Comparison of ENCODE assay signal across 10 mouse cellular contexts in the genomic region with DNA sequence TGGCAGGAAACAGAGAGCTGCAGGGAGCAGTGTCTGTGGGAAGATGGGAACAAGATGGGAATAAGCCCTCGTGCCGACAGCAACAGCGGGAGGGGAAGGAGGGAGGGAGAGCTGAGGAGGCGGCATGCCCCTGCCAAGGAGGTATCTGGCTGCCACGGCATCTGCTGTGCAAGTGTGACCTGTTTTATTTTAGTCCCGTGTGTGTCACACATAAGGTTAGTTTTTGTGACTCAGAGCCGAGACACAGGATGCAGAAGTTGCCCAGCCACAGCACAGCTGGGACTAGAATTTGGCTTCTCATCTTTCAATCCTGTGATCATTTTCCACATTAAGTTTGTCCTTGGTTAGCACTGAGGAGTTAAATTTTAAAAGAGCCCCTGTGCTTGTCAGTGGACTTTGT.
A peak's percentile ranks its signal among the peaks of the same experiment; 100 is the strongest.
DNase-seq lines count a peak whose midpoint lies in the region; ATAC-seq and TF ChIP-seq lines count a peak whose summit lies in the region.
"Had no signal": no experiment of that assay in that cellular context is flagged by ENCODE, and none has a peak within 500 bp of the region (broad histone marks: within the 10 kb centered on the region; RNA-seq: fewer than 3 reads in every experiment).

No protein-coding gene starts in this region.

- H3K9ac ChIP-seq in intestine, embryonic 15.5 days, result no peak overlapping the region
- H3K9ac ChIP-seq: limb, embryonic 12.5 days; neural tube, embryonic 12.5 days had no signal

- H3K4me1 ChIP-seq in megakaryocyte, embryonic 14.5 days, result peaks cover 69% of the 10 kb centered on the region
- H3K4me1 ChIP-seq in embryonic fibroblast, embryonic 13.5 days (ENCODE audit: control insufficient read depth, insufficient read depth, low read length), result peaks cover 59% of the 10 kb centered on the region
- H3K4me1 ChIP-seq in intestine, embryonic 15.5 days (replicated peaks), result 0 out of 2 replicates have a peak, but pooled peaks cover 13% of the 10 kb centered on the region

- ATAC-seq in megakaryocyte, adult 5-6 weeks (ENCODE audit: poor library complexity, severe bottlenecking), result no peak
- ATAC-seq in intestine, embryonic 15.5 days, result no peak

- peaks cover 29% of the 10 kb centered on the region for H3K27me3 ChIP-seq in megakaryocyte, embryonic 14.5 days (replicated peaks)
- H3K27me3 ChIP-seq in intestine, embryonic 15.5 days (replicated peaks), result no peaks in the 10 kb centered on the region
- H3K27me3 ChIP-seq: limb, embryonic 12.5 days; neural tube, embryonic 12.5 days had no signal

- peak overlapping the region; percentile 68 for H3K4me3 ChIP-seq in megakaryocyte, embryonic 14.5 days (replicated peaks)
- no peak overlapping the region for H3K4me3 ChIP-seq in embryonic fibroblast, embryonic 13.5 days (ENCODE audit: insufficient read depth, low read length)
- H3K4me3 ChIP-seq in intestine, embryonic 15.5 days (replicated peaks), result no peak overlapping the region
- H3K4me3 ChIP-seq: limb, embryonic 12.5 days; neural tube, embryonic 12.5 days had no signal

- peak; percentile 75 for DNase-seq in left cerebral cortex, adult 11 months (ENCODE audit: low spot score)
- peak; percentile 11 to 25 for DNase-seq in thymus, postnatal 10 days (ENCODE audit: low spot score in 2 of 2)
- DNase-seq in adrenal gland, postnatal 36 days, result no peak
- DNase-seq in adrenal gland, postnatal 25 days, result no peak

- H3K36me3 ChIP-seq in megakaryocyte, embryonic 14.5 days (replicated peaks; ENCODE audit: low read length), result peaks cover 22% of the 10 kb centered on the region
- H3K36me3 ChIP-seq in intestine, embryonic 15.5 days, result no peaks in the 10 kb centered on the region
- H3K36me3 ChIP-seq: neural tube, embryonic 12.5 days had no signal

- no peaks in the 10 kb centered on the region for H3K9me3 ChIP-seq in megakaryocyte, embryonic 14.5 days
- H3K9me3 ChIP-seq in intestine, embryonic 15.5 days, result no peaks in the 10 kb centered on the region
- H3K9me3 ChIP-seq: limb, embryonic 12.5 days; neural tube, embryonic 12.5 days had no signal

- no peak overlapping the region for H3K4me2 ChIP-seq in intestine, embryonic 15.5 days (replicated peaks)
- H3K4me2 ChIP-seq: limb, embryonic 12.5 days; neural tube, embryonic 12.5 days had no signal

- peak overlapping the region; percentile 4; the same call in 1 of the 2 replicates for H3K27ac ChIP-seq in embryonic fibroblast, embryonic 13.5 days (ENCODE audit: insufficient read depth, low read length)
- H3K27ac ChIP-seq in intestine, embryonic 15.5 days, result no peak overlapping the region
- H3K27ac ChIP-seq: limb, embryonic 12.5 days; neural tube, embryonic 12.5 days had no signal

- 43% methylated on average over 7 of the region's 7 CpGs for WGBS in intestine, embryonic 15.5 days

- no peak for TF ChIP-seq CTCF in embryonic fibroblast, embryonic 13.5 days (IDR thresholded peaks at IDR 0.05; ENCODE audit: borderline replicate concordance, insufficient read depth, low read length)

- no peak for TF ChIP-seq POLR2A in embryonic fibroblast, embryonic 13.5 days (IDR thresholded peaks at IDR 0.05; ENCODE audit: low read depth, low read length)

Comparison
In these comparisons a context has a peak if more than half of its experiments do, and no peak if none do; other contexts are left out.
1. DNase-seq: peak in left cerebral cortex, adult 11 months (single experiment) and thymus, postnatal 10 days (2 of 2); none in adrenal gland, postnatal 36 days (0 of 2) and adrenal gland, postnatal 25 days (single experiment).